Mouse (Mus musculus) midbrain, embryonic 11.5 days (tissue): Measurements from ENCODE around the gene Akap13. TPM values are rescaled to one million over a fixed set of nuclear protein-coding genes. Genes with fewer than 3 reads are reported as not detected.

ENCODE experiments used
- ATAC-seq: fragments of 200-750 bp; cut with Nextera tagmentation; 2 replicates; pipeline ENCODE4 v1.8.0; 2017; ENCODE audit warnings: moderate TSS enrichment, moderate library complexity; ENCODE audit not compliant: low FRiP score
- DNase-seq: peaks from one replicate; pipeline ENCODE4 v3.0.0; 2015; ENCODE audit warnings: low spot score; ENCODE audit errors: missing footprints
- H3K27ac ChIP-seq: fragments of 300-500 bp; sonication (generic); 2 replicates; pipeline ENCODE4 v1.5.1; 2014; ENCODE audit warnings: low read depth, low read length
- H3K27me3 ChIP-seq: fragments of 300-500 bp; sonication (generic); 2 replicates; pipeline ENCODE4 v1.6.1; 2014; ENCODE audit warnings: mild to moderate bottlenecking, low read length, moderate library complexity, mixed read lengths; ENCODE audit not compliant: control insufficient read depth, insufficient read depth
- H3K36me3 ChIP-seq: fragments of 300-500 bp; sonication (generic); 2 replicates; pipeline ENCODE4 v1.6.1; 2014; ENCODE audit warnings: mild to moderate bottlenecking, low read length, moderate library complexity, mixed read lengths; ENCODE audit not compliant: control insufficient read depth, insufficient read depth
- H3K4me1 ChIP-seq: fragments of 300-500 bp; sonication (generic); 2 replicates; pipeline ENCODE4 v1.6.1; 2014; ENCODE audit warnings: low read length; ENCODE audit not compliant: control insufficient read depth, insufficient read depth
- H3K4me2 ChIP-seq: fragments of 300-500 bp; sonication (generic); 2 replicates; pipeline ENCODE4 v1.6.1; 2014; ENCODE audit warnings: mild to moderate bottlenecking, moderate library complexity
- H3K4me3 ChIP-seq: fragments of 300-500 bp; sonication (generic); 2 replicates; pipeline ENCODE4 v1.5.1; 2014; ENCODE audit warnings: low read depth, low read length
- H3K9ac ChIP-seq: fragments of 300-500 bp; sonication (generic); 2 replicates; pipeline ENCODE4 v1.6.1; 2014; ENCODE audit warnings: low read length
- H3K9me3 ChIP-seq: fragments of 300-500 bp; sonication (generic); 2 replicates; pipeline ENCODE4 v1.6.1; 2016; ENCODE audit warnings: low read length; ENCODE audit not compliant: control insufficient read depth
- WGBS: fragments of 180-500 bp; shearing (Covaris S2); extraction: QIAGEN DNeasy Blood & Tissue Kit; methylation state at CpG from one replicate; pipeline ENCODE4 v1.1.7; 2014; 5-methylcytosine and 5-hydroxymethylcytosine counted together
- polyA plus RNA-seq: library from polyadenylated mRNA; unstranded; fragments of >200 nt; fragmentation: Nextera tagmentation; extraction: Ambion mirVana; gene quantifications from 2 replicates; pipeline ENCODE4 v1.2.1, GENCODE M21; 2014

Akap13 gene
- polyA plus RNA-seq, 1 experiment from 2014 or later, result 24.3 TPM

- Histone ChIP-seq H3K4me3 (no peak overlapping the region), H3K4me1 (no peaks in the 10 kb centered on the region), H3K36me3 (no peaks in the 10 kb centered on the region), H3K27me3 (no peaks in the 10 kb centered on the region), H3K27ac (no peak overlapping the region), H3K9me3 (no peaks in the 10 kb centered on the region), H3K4me2 (no peak overlapping the region), H3K9ac (no peak overlapping the region)
- ATAC-seq (no peak), DNase-seq (no peak)
- 69% methylated on average over 6 of the region's 6 CpGs for WGBS
Measured at GRCm38 (mm10) chr7:75555940-75556339, 100.6 kb downstream of the Akap13 start.

GRCm38 (mm10) chr7:75558225-75558624 is 102.9 kb downstream of the Akap13 start:
- ATAC-seq, result no peak
- no peaks in the 10 kb centered on the region for H3K36me3 ChIP-seq
- no peaks in the 10 kb centered on the region for H3K4me1 ChIP-seq
- H3K9ac ChIP-seq, result no peak overlapping the region
- DNase-seq, result no peak
- H3K27ac ChIP-seq, result no peak overlapping the region
- H3K27me3 ChIP-seq, result no peaks in the 10 kb centered on the region
- H3K4me2 ChIP-seq, result no peak overlapping the region
- WGBS, result 77% methylated on average over 1 of the region's 1 CpGs
- H3K9me3 ChIP-seq, result no peaks in the 10 kb centered on the region
- H3K4me3 ChIP-seq, result no peak overlapping the region

- Histone ChIP-seq H3K4me1 (no peaks in the 10 kb centered on the region), H3K9ac (no peak overlapping the region), H3K27me3 (no peaks in the 10 kb centered on the region), H3K27ac (no peak overlapping the region), H3K36me3 (no peaks in the 10 kb centered on the region), H3K9me3 (no peaks in the 10 kb centered on the region), H3K4me2 (no peak overlapping the region), H3K4me3 (no peak overlapping the region)
- ATAC-seq (no peak), DNase-seq (no peak)
- 69% methylated on average over 4 of the region's 4 CpGs for whole genome bisulfite sequencing
Measured at GRCm38 (mm10) chr7:75559119-75559518, 103.8 kb downstream of the Akap13 start.

GRCm38 (mm10) chr7:75559915-75560314 is 104.6 kb downstream of the Akap13 start:
- 97% methylated on average over 4 of the region's 4 CpGs for WGBS
- DNase-seq (no peak), ATAC-seq (no peak)
- no peaks in the 10 kb centered on the region for H3K4me1 ChIP-seq
- H3K9me3 ChIP-seq, result no peaks in the 10 kb centered on the region
- no peak overlapping the region for H3K9ac ChIP-seq
- H3K4me3 ChIP-seq, result no peak overlapping the region
- H3K27ac ChIP-seq, result no peak overlapping the region
- no peak overlapping the region for H3K4me2 ChIP-seq
- H3K36me3 ChIP-seq, result no peaks in the 10 kb centered on the region
- H3K27me3 ChIP-seq, result no peaks in the 10 kb centered on the region

DNA sequence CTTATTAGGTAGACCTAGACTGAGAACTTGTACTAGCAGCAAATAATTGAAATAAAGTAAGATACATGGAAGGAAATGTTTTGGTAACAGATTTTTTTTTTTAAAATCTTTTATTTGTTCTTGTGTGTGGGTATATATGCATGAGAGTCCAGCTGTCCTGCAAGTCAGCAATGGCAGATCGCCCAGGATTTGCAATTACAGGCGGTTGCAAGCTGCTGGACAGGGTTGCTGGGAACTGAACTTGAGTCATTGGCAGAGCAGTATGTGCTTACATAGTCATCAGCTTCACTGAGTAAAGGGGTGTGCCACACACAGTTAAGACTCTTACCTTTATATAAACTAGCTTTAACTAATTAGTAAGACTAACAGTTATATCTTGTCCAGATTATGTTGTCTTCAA is 105.2 kb downstream of the Akap13 start:
- Histone ChIP-seq H3K4me1 (no peaks in the 10 kb centered on the region), H3K27me3 (no peaks in the 10 kb centered on the region), H3K4me2 (no peak overlapping the region), H3K9me3 (no peaks in the 10 kb centered on the region), H3K27ac (no peak overlapping the region), H3K9ac (no peak overlapping the region), H3K36me3 (no peaks in the 10 kb centered on the region), H3K4me3 (no peak overlapping the region)
- DNase-seq, result no peak
- 90% methylated on average over 2 of the region's 2 CpGs for WGBS
- no peak for ATAC-seq

DNA sequence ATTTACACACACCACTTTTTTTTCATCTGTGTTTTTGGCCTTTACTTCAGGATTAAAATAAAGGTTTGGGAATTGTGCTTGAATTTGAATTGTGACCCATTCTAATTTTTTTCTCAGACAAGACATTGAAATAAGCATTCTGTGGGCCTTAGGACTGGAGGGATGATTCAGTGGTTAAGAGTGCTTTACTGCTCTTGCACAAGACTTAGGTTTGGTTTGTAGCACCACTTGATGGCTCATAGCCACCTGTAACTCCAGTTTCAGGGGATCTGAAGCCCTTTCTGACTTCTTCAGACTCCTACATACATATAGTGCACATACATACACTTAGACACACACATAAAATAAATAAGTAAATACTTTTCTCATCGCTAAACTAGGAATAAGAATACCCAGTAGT is 105.8 kb downstream of the Akap13 start:
- H3K27ac ChIP-seq, result no peak overlapping the region
- H3K4me2 ChIP-seq, result no peak overlapping the region
- ATAC-seq, result no peak
- no peaks in the 10 kb centered on the region for H3K27me3 ChIP-seq
- WGBS, result 98% methylated on average over 1 of the region's 1 CpGs
- no peaks in the 10 kb centered on the region for H3K4me1 ChIP-seq
- no peak overlapping the region for H3K9ac ChIP-seq
- no peak overlapping the region for H3K4me3 ChIP-seq
- H3K36me3 ChIP-seq, result no peaks in the 10 kb centered on the region
- DNase-seq, result no peak
- H3K9me3 ChIP-seq, result no peaks in the 10 kb centered on the region

DNA sequence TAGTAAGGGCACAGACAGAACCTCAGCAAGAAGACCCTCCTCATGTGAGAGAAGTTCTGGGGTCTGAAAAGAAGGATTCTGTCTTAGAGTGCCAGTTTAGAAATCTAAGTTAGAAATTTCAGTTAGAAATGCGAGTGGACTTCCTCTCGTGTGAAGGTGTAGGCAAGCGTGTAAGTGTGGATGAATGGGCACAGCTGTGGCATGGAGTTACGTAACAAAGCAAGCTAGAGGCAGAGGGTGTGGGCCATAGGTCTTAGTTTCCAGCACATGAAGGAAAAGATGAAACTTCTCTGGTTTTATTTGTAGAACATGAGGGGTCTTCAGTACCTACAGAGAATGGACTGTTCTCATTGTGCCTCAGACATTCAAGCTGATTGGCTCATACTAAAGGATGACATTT is 112.9 kb downstream of the Akap13 start:
- no peak overlapping the region for H3K4me2 ChIP-seq
- WGBS, result 90% methylated on average over 4 of the region's 4 CpGs
- H3K36me3 ChIP-seq, result no peaks in the 10 kb centered on the region
- H3K9me3 ChIP-seq, result no peaks in the 10 kb centered on the region
- H3K4me3 ChIP-seq, result no peak overlapping the region
- no peak for ATAC-seq
- DNase-seq, result no peak
- H3K4me1 ChIP-seq, result no peaks in the 10 kb centered on the region
- no peak overlapping the region for H3K9ac ChIP-seq
- no peak overlapping the region for H3K27ac ChIP-seq
- H3K27me3 ChIP-seq, result no peaks in the 10 kb centered on the region

- Histone ChIP-seq H3K4me1 (no peaks in the 10 kb centered on the region), H3K27me3 (no peaks in the 10 kb centered on the region), H3K4me2 (no peak overlapping the region), H3K9me3 (no peaks in the 10 kb centered on the region), H3K27ac (no peak overlapping the region), H3K9ac (no peak overlapping the region), H3K4me3 (no peak overlapping the region), H3K36me3 (no peaks in the 10 kb centered on the region)
- no peak for ATAC-seq
- DNase-seq, result no peak
Measured at GRCm38 (mm10) chr7:75568883-75569282, 113.5 kb downstream of the Akap13 start.

GRCm38 (mm10) chr7:75570218-75570617 is 114.9 kb downstream of the Akap13 start:
- Histone ChIP-seq H3K27me3 (no peaks in the 10 kb centered on the region), H3K4me3 (no peak overlapping the region), H3K36me3 (no peaks in the 10 kb centered on the region), H3K4me1 (no peaks in the 10 kb centered on the region), H3K4me2 (no peak overlapping the region), H3K27ac (no peak overlapping the region), H3K9me3 (no peaks in the 10 kb centered on the region), H3K9ac (no peak overlapping the region)
- ATAC-seq (no peak), DNase-seq (no peak)
- 98% methylated on average over 3 of the region's 3 CpGs for WGBS

DNA sequence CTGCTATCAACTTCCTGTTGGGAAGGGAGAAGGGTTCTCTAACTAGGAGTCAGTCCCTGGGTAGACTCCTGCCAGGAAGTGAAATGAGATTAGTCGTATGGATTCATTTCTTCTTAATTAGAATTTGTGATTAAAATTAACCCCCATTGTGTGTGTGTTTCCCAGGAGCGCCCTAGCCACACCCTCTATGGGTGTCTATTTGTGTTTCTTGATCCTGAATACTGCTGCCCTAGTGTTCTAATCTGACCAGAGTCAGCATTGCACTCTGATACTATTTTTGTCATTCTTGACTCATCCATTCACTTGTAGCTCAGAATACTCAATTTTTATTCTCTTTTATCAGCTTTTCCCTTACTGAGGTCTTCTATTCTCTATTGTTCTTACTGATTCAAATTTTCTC is 115.7 kb downstream of the Akap13 start:
- Histone ChIP-seq H3K27me3 (no peaks in the 10 kb centered on the region), H3K4me2 (no peak overlapping the region), H3K9me3 (no peaks in the 10 kb centered on the region), H3K36me3 (no peaks in the 10 kb centered on the region), H3K4me3 (no peak overlapping the region), H3K4me1 (no peaks in the 10 kb centered on the region), H3K9ac (no peak overlapping the region), H3K27ac (no peak overlapping the region)
- WGBS, result 68% methylated on average over 2 of the region's 2 CpGs
- no peak for DNase-seq
- no peak for ATAC-seq
